Mouse (Mus musculus) thymus, postnatal 10 days (tissue): Measurements from ENCODE around the gene Dlat.

Experiments
- DNase-seq, 2 experiments: peaks; one replicate each; pipeline ENCODE4 v3.0.0; 2021; ENCODE audit warnings: low spot score in 2 of 2

Gene Dlat

DNA sequence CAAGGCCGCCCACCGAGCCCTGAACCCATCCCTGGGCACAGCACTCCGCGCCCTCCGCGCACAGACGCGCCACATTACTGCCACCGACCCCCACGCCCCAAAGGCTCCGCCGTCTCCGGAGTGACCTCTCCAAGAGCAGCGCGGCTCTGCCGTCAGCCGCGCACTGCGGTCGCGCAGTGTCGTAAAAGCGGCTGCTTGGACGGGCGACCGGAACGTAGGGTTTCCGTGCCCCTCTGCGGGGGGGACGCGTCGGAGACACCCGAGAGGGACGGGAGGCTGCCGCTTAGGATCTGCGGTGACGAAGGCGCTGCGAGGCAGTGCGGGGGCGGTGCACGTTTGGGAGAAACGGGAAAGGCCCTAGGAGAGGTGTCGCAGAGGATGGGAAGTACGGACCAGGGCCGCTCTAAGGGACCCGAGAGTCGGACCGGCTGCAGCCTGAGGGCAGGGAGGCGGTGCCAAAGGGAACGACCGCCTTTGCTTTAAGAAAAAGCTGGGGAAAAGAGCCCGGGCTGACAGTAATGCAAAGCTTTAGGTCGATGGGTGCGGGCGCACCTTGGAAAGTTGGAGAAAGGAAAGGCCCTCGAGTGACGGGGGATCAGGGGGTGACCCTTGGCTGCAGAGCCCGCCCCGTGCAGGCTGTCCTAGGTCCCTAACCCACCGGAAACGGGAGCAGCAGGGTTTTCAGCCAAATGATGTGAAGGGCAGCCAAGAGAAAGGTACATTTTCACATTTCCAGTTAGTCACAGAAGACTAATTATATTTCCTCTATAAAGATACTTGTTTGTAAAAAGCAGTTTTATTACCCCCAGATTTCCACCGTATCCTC is at the start of gene Dlat:
Dlat (minus strand) TSS at position 389 of the 826 bp plus-strand sequence.
- DNase-seq: peak; percentile 64 to 73

DNA sequence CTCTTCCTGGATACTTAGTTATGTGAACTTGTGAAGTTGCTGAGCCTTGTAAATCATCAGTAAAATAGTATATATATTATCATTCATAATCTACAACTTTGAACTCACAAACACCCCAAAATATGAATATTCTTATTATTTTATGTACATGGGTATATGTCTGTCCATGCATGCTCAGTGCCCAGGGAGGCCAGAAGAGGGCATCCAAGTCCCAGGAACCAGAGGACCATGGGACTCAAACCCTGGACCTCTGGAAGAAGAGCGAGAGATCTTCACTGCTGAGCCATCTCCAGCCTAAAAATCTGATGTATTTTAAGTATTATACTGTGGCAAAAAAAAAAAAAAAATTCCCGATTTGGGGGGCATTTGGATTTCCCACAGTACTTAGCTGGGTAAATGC is 49.5 kb upstream of the Dlat start:
- DNase-seq: no peak

DNA sequence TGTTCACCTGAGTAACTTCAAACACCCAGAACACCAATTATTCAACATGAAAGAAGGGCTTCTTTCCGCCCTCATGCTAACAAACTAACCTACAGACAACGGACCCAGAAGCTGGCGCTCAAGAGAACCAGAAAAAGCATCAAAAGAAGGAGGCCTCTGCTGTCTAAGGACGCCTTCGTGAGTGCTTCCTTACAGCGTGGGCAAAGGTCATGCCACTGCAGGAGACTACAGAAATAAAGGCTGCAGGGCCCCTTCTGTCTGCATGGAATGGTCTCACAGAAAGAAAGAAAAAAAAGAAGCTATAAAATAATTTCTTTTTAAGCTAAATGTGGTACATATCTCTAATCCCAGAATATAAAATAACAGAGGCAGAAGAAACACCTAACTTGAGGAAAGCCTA is 45.3 kb upstream of the Dlat start:
- DNase-seq: no peak

DNA sequence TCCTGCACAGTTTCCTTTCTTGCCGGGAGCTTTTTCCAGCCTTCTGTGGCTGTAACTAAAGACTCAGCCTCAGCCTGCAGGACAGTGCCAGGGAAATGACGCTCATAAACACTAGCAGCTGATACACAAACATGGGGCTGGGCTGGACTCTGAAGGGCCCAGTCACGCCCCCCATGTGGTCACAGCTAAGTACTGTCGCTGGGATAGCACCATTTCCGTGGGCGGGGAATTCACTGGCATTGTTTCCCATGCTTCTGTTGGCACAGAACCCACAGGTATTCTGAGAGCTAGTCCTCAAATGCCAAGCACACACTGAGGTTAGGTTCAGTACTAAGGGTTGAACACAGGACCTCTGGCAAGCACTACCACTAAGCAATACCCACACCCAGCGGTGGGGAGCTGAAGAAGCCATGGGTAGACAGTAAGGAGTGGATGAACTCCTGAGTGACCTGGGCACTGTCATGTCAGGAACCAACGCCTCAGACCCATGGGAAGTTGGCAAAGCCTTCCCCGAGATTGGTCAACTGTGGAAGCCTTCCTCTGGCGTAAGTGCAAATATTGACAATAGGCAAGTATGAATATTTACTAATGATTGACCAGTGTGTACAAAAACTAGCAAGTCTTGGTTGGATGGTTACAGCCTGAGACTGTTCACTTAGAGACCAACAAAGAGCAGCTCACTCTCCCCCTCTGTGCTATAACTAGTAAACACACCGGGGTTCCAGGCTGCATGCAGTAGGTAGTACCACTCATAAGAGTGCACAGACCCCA is 41.5 kb upstream of the Dlat start:
- no peak for DNase-seq

DNA sequence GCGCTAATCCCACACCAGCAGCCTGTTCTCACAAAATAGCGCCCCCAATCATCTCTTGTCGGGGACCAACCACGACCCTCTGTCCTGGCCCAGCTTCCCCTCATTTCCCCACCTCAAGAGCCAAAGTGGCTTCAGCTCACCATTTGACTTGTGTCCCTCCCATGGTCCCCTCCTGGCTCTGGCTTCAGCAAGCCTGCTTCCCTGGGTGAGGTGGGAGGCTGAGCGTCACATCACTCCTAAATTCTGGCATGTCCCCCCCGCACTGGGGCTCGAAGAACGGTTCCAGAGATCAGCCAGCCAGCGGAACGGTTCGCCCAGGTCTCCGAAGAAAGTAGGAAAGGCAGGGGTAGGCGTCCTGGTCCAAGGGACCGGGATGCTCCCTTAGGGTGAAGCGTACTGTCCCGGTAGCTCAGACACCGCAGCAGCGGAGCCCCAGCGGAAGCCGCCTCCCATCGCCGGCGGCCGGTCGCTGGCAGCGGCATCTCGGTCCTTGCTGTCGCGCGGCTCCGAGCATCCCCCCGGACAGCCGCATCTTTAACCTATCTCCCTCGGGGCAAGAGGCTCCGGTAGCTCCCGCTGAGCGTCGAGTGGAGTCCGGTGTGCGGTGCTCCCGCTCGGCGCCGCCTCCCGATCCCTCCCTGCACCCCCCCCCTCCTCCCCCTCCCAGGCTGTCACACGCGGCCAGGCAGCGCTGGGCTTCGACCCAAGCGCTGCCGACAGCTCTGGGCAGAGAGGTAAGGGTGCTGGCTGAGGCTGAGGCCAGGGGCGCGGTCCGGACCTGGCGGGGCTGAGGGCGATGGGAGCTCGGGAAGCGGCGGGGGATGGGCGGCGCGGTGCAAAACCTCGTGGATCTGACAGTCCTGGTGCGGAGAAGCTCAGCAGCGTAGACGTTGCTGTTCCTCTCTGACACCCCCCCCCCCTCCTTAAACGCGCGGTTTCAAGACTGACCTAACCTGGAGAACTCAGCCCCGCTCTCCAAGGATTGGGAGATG is 39.1 kb upstream of the Dlat start:
- peak in 1 of 2 experiments; percentile 31 for DNase-seq

DNA sequence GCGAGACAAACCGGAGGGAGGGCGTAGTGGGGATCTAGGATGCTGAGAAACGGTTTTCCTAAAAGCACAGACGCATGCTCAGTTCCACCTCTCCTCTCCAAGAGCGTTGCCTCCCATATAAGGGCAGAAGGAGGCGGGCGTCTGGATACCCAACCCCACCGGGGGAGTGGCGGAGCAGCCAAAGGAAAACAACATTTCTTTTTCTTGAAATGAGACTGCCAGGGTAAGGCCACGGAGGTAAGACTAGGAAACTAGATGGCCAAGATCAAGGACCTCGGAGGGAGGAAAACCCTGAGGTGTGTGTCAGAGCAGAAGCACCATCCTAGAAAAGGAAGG is 38.1 kb upstream of the Dlat start:
- DNase-seq: peak; percentile 11 to 32

DNA sequence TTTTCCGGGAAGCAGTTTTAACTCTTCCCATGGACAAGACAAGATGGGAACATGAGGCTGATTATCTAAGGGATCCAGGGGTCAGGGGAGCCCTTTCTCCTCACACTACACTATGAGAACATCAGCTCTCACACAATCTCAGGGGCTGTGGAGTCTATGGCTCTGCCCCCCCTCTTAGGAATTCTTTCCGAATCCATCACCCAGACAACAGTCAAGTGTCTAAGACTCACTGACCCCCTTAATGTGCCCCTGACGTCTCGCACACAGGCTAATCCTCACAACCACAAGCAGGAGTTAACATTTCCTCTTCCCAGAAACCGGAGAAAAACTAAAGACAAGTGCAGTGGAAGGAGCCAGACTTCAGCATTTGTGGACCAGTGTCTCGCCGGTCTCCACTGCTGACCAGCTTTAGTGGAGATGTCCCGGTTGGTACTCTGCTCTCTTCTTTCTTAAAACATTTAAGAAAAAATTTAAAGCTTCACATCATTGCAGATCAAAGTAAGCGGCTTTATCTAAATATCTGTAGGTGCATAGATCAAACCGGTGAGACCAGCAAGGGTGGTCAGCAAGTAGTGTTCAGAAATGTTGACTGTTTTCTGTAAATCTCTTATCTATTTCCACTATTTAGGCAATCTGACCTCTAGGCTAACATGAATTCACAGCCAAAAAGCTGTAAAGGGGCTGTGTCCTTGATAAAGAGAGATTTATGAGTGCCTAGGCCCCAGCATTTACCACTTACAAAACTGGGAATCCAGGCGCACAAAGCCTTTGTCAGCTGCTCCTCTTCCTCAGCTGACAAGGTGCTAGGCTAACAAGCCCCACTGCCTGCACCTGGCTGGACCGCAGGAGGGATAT is 37.5 kb upstream of the Dlat start:
- no peak for DNase-seq

DNA sequence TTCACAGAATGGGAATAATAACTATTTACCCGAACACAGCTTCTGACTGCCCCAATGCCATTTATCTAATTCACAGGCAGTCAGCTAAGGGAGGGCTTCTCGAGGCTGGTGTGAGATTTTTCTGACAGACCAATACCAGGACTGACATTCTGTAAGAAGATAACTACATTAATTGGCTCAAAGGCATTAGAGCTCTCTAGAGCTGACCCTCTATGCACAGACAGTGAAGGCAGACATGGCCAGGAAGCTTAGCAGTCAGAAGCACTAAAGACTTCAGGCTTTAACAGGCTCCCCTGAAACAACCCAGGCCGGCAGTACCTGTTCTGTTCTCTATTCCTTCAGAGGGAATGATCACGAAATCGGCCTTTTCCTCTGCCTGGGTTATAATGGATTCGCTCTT is 35.6 kb upstream of the Dlat start:
- DNase-seq: no peak

DNA sequence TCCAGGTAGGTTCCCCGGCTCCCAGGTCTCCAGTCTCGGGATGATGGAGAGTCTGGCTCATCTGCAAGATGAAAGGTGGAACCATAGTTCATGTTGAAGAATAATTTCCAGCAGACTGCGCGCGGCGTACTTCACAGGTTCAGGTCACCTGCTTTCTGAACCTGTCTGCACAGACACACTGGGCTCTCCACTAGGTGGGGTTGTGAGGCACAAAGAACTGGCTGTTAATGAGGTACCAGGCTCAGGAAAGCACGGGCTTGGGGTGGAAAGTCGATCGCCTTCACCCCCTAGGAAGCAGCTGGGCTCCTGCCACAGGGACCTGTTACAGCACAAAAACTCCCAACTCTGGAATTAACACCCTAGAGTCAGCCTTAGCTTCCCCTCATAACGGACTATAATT is 34.1 kb upstream of the Dlat start:
- DNase-seq: peak; percentile 36 to 63

DNA sequence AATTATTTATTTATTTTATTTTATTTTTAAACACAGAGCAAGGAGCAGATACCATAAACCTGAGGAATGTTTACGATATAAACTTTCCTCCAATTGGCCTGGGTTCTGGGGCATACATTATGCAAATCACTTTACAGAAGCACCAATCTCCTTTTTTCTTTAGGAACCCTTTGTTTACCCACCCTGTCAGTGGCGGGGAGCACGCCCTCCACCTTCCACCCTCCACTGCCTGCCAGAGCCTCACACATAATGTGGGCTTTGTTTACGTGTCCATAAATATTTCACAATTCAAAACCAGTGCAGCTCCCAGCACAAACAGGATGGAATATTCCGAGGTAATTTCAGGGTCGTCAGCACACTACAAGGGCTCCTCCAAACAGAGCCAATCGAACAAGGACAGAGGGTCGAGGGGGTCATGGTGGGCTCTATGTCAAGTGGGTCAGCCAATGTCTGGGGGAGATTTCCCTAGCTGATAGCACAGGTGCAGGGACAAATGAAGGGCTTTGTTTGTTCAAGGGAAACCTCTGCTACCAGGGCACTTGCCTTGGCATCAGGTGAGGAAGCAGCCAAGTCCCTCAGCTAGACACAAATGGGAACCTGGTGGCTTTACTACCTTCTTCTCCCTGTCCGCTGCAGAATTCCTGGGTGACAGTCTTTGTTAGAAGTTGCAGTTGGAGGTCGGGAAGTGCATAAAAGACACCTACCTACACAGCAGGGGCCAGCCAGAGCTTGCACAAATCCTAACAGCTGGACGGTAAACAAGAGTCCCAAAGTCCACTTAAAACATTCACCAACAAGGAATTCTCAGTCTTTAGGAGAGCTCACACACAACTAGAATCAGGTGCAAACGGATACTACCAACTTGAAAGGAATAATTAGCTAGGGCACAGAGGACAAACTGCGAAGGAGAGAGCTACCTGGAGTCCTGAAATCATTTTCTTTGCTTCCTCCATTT is 33.3 kb upstream of the Dlat start:
- no peak for DNase-seq

DNA sequence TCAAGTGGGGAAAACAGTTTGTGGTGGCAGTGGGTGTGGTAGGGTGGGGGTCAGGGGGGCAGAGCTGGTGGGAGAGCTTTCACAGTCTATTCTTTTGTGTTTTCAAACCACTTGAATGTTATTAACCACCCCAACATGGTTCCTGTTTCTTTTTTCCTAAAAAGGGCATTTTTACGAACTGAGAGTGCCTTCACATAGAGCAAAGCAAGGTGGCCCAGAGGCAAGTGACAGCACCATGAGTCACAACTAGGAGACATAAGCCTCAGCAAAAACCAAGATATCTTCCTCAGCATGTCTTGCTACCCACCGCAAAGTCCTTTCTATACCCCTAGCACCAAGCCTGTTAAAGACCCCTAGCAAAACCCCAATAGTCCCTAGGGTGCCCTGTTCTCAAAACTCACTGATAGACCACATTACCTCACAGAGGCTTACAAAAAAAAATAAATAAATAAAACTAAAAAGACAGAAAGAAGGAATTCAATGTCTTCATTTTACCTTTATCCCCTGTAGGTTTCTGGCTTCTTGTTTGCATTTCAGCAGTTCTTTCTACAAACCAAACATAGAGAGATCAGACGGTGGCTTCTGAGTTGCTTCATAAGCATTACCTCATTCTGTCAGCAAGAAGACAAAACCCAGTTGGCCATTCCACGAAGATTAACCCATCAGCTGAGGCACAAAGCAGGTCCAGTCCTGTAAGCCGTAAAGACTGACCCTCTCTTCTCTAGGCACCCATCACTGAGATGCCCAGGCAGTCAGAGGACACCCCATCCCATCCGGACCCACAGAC is 27.5 kb upstream of the Dlat start:
- no peak for DNase-seq

DNA sequence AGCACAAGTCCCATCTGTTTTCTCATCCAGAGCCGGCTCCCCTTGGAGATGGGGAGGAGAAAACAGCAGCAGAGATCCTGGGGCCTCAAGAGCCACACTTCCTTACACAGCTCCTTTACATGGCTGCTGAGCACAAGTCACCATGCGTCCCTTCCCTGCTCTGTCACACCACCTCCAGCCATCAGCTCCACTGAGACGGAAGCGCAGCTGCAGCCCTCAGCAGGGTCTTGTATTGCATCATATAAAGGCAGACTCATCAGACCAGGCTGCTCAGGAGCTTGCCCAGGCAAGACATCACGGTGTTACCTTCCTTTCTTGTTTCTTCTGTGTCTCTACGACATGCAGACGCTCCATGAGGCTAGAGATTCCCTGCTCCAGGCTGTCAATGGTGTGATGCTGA is 22.1 kb upstream of the Dlat start:
- no peak for DNase-seq

DNA sequence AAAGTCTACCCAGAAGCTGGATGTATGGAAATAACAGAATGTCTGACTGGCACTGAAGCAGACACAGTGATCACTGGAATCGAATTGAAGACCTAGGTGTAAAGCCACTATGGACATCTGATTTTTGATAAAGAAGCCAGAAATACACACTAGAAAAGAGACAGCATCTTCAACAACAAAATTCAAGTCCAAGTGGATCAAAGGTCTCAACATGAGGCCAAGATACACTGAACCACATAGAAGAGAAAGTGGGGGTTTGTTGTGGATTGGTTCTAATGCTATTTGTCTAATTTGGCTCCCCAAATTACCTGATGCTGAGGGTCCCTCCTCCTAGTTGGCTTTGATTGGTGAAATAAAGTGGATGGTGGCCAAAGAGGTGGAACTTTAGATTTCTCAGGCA is 19.8 kb upstream of the Dlat start:
- DNase-seq: no peak

DNA sequence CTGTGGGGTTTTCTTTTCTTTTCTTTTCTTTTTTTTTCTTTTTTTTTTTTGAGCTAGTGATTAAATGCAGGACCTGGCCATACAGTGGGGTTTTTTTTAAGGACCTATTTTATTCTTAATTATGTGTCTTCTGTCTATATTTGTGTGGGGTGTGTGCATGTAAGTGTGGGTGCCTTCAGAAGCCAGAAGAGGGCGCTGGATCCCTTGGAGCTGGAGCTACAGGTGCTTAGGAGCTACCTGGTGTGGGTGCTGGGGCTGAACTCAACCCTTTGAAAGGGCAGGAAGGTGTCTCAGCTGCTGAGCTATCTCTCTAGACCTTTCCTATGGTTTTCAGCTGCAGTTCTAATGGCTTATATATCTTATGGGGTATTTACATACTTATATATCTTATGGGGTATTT is 15.2 kb upstream of the Dlat start:
- DNase-seq: no peak

DNA sequence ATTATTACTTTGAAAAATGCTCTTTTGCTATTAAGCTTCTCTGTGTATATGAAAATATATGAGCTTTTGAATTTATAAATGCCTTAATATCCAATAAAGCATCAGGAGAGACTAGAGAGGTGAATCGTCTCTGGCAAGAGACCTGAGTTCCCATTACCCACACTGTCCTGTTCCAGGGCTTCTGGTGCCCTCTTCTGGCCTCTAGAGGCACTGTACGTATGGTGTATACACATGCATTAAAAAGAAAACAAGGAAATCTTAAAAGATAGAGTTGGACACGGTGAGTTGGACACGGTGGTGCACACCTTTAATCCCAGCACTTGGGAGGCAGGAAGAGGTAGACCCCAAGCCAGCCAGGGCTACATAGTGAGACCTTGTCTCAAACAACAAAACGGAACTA is 11.1 kb upstream of the Dlat start:
- DNase-seq: peak; percentile 33 to 69

DNA sequence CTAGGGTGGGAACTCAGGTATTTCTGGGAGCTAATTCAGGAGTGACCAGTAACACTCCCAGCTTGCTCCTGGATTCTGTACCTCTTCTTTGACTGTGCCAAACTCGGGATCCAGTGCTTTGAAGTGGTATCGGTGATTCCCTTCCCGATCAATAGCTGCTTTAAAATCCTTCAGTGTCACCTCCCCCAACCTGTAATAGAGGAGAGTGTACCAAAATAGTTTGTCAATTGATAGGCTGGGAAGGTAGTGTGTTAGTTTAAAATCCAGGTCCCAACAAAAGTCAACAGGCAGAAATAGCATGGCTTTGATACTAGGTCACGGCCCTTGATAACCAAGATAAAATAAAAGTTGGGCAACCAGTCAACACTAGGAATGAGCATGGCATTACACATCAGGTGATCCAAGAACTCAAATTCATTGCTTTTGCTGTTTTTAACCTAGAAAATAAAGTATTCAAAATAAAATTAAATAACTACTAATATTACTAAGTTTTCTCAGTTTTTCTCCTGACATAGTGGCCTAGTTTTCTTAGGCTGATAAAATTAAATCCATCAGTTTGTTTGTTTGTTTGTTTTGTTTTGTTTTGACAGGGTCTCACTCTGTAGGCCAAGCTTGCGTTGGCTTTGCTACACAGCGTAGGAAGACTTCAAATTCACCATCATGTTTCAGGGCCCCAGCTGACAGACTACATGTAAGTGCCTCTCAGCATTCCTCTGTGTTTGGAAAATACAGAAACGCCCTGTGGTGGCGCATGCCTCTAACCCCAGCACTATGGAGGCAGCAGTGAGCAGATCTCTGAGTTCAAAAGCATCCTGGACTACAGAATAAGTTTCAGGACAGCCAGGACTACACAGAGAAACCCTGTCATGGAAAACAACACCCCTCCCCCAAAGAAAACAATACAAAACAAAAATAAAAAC is 8.3 kb upstream of the Dlat start:
- DNase-seq: no peak

DNA sequence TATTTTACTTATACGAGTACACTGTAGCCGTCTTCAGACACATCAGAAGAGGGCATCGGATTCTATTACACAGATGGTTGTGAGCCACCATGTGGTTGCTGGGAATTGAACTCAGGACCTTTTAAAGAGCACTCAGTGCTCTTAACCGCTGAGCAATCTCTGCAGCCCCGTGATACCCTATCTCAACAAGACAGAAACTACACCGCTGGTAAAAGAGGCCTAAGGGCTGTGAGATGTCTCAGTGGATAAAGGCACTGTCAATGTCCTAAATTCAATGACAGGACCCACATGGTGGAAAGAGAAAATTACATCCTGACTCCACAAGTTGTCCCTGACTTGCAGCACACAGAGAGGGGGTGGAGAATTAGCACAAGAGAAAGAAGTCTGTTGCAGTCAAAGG is 6.9 kb upstream of the Dlat start:
- no peak for DNase-seq

DNA sequence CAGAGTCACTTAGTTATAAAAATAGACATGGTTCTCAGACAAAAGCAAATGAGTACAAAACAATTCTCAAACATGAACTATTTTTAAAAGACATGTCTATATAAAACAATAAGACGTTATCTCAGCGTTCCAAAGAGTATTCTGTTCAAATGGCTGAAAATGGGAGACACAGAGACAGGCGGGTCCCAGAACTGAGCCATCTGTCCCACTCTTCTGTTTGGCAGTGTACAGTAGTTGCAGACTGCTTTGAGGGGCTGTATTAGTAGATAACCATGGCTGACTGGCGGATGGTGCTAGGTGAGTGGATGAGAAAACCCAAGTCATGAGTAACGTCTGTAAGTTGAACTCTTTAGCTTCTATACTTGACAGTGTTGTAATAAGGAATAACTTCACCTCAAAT is 5.2 kb upstream of the Dlat start:
- DNase-seq: no peak
